In the genomic region with DNA sequence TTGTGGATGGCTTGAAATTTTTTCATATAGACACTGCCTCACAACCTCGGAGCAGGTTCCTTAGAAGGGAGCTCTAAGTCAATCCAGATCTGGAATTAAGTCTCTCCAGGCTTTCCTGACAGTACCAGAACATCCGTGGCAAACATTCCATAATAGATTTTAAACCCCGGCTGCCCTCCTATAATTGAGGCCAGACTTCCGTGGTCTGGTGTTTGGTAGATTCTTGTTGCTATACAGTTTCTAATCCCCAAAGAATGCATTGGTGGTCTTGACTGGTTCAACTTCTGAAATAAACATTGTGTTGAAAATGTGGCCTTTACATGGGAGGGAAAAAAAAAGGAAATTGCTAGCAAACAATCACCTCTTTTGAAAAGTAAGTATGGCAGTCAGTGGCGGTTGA, we compare ENCODE assay signal across 28 mouse cellular contexts. TPM values are rescaled to one million over a fixed set of nuclear protein-coding genes. Genes with fewer than 3 reads are reported as not detected.
DNase-seq lines count a peak whose midpoint lies in the region; ATAC-seq and TF ChIP-seq lines count a peak whose summit lies in the region.
"Had no signal": no experiment of that assay in that cellular context is flagged by ENCODE, and none has a peak within 500 bp of the region (broad histone marks: within the 10 kb centered on the region; RNA-seq: fewer than 3 reads in every experiment).

No protein-coding gene starts in this region.

- H3K4me3 ChIP-seq in limb, embryonic 11.5 days (ENCODE audit: low read depth, low read length), result no peak overlapping the region
- no peak overlapping the region for H3K4me3 ChIP-seq in limb, embryonic 10.5 days
- no peak overlapping the region for H3K4me3 ChIP-seq in embryonic facial prominence, embryonic 13.5 days
- H3K4me3 ChIP-seq in limb, embryonic 12.5 days (replicated peaks), result no peak overlapping the region
- no peak overlapping the region for H3K4me3 ChIP-seq in thymus, adult 2 months (ENCODE audit: control insufficient read depth, insufficient read depth, low read length)
- H3K4me3 ChIP-seq: embryonic facial prominence, embryonic 15.5 days; forebrain, embryonic 13.5 days; heart, embryonic 12.5 days; heart, embryonic 15.5 days had no signal

- no peak overlapping the region for H3K4me2 ChIP-seq in limb, embryonic 11.5 days (ENCODE audit: low read depth, severe bottlenecking)
- no peak overlapping the region for H3K4me2 ChIP-seq in embryonic facial prominence, embryonic 13.5 days
- no peak overlapping the region for H3K4me2 ChIP-seq in limb, embryonic 12.5 days
- H3K4me2 ChIP-seq: embryonic facial prominence, embryonic 15.5 days; forebrain, embryonic 13.5 days; heart, embryonic 12.5 days; heart, embryonic 15.5 days; hindbrain, embryonic 14.5 days had no signal

- 0 out of 2 replicates have a peak, but pooled peaks cover 5% of the 10 kb centered on the region for H3K4me1 ChIP-seq in limb, embryonic 11.5 days (ENCODE audit: control insufficient read depth, insufficient read depth, low read length)
- peaks cover 33% of the 10 kb centered on the region for H3K4me1 ChIP-seq in limb, embryonic 10.5 days
- peaks cover 17% of the 10 kb centered on the region for H3K4me1 ChIP-seq in embryonic facial prominence, embryonic 13.5 days
- peaks cover 22% of the 10 kb centered on the region for H3K4me1 ChIP-seq in limb, embryonic 12.5 days (replicated peaks)
- H3K4me1 ChIP-seq in thymus, adult 2 months (replicated peaks; ENCODE audit: control insufficient read depth, insufficient read depth, low read length), result no peaks in the 10 kb centered on the region; the same call in 1 of the 2 replicates

- ATAC-seq in limb, embryonic 11.5 days (ENCODE audit: insufficient number of reproducible peaks, low FRiP score, low TSS enrichment, low read depth), result no peak
- ATAC-seq in embryonic facial prominence, embryonic 13.5 days (ENCODE audit: insufficient number of reproducible peaks, insufficient read depth, low FRiP score, low TSS enrichment, low read depth), result no peak
- ATAC-seq in limb, embryonic 12.5 days (ENCODE audit: insufficient number of reproducible peaks, insufficient read depth, low FRiP score, low TSS enrichment, low read depth), result no peak
- no peak for ATAC-seq in erythroid progenitor cell, adult 5-6 weeks (replicated peaks; ENCODE audit: low FRiP score, poor library complexity, severe bottlenecking)
- ATAC-seq: forebrain, postnatal 0 days; intestine, postnatal 0 days had no signal

- H3K36me3 ChIP-seq in limb, embryonic 11.5 days (ENCODE audit: control insufficient read depth, insufficient read depth, low read length), result no peaks in the 10 kb centered on the region
- no peaks in the 10 kb centered on the region for H3K36me3 ChIP-seq in limb, embryonic 10.5 days
- H3K36me3 ChIP-seq in embryonic facial prominence, embryonic 13.5 days, result no peaks in the 10 kb centered on the region
- H3K36me3 ChIP-seq in limb, embryonic 12.5 days, result no peaks in the 10 kb centered on the region
- no peaks in the 10 kb centered on the region for H3K36me3 ChIP-seq in thymus, adult 2 months (ENCODE audit: control insufficient read depth, insufficient read depth, low read length)
- H3K36me3 ChIP-seq: embryonic facial prominence, embryonic 15.5 days; heart, embryonic 12.5 days; heart, embryonic 15.5 days had no signal

- 53% methylated on average over 5 of the region's 5 CpGs for WGBS in limb, embryonic 11.5 days
- 60% methylated on average over 5 of the region's 5 CpGs for WGBS in limb, embryonic 10.5 days
- WGBS in embryonic facial prominence, embryonic 13.5 days, result 18% methylated on average over 5 of the region's 5 CpGs
- 40% methylated on average over 5 of the region's 5 CpGs for WGBS in limb, embryonic 12.5 days
- WGBS in thymus, adult 2 months, result 93% methylated on average over 5 of the region's 5 CpGs

- no peaks in the 10 kb centered on the region for H3K9me3 ChIP-seq in limb, embryonic 11.5 days (ENCODE audit: control insufficient read depth, low read length)
- no peaks in the 10 kb centered on the region for H3K9me3 ChIP-seq in limb, embryonic 10.5 days (replicated peaks)
- no peaks in the 10 kb centered on the region for H3K9me3 ChIP-seq in embryonic facial prominence, embryonic 13.5 days
- no peaks in the 10 kb centered on the region for H3K9me3 ChIP-seq in limb, embryonic 12.5 days
- H3K9me3 ChIP-seq: embryonic facial prominence, embryonic 15.5 days; forebrain, embryonic 13.5 days; G1E; heart, embryonic 12.5 days; heart, embryonic 15.5 days had no signal

- TF ChIP-seq CTCF in thymus, adult 2 months (IDR thresholded peaks at IDR 0.05; ENCODE audit: borderline replicate concordance, control insufficient read depth, extremely low read depth, insufficient read depth, low read length, poor library complexity), result no peak

- peak; percentile 18 for DNase-seq in embryo, embryonic 10.5 days (ENCODE audit: low spot score)
- no peak for DNase-seq in embryo, embryonic 9.5 days (ENCODE audit: extremely low spot score)
- DNase-seq in limb, embryonic 11.5 days (ENCODE audit: low spot score), result peak; percentile 29
- no peak for DNase-seq in limb, embryonic 10.5 days (ENCODE audit: low spot score)
- DNase-seq in thymus, adult 2 months, result no peak
- DNase-seq: adrenal gland, adult 2 months; adrenal gland, postnatal 14 days; cerebellum, adult 11 months; cerebellum, adult 2 months; cerebellum, adult 9-11 months; forebrain, postnatal 0 days; gastrocnemius, postnatal 25 days; heart, adult 18-20 months; heart, postnatal 10 days; heart, postnatal 36 days; kidney, adult 2 months had no signal

- H3K27me3 ChIP-seq in limb, embryonic 11.5 days (ENCODE audit: control insufficient read depth, insufficient read depth, low read length), result no peaks in the 10 kb centered on the region
- H3K27me3 ChIP-seq in limb, embryonic 10.5 days (ENCODE audit: low read depth, poor library complexity, severe bottlenecking), result no peaks in the 10 kb centered on the region
- 0 out of 2 replicates have a peak, but pooled peaks cover 3% of the 10 kb centered on the region for H3K27me3 ChIP-seq in embryonic facial prominence, embryonic 13.5 days
- H3K27me3 ChIP-seq in limb, embryonic 12.5 days, result no peaks in the 10 kb centered on the region
- no peaks in the 10 kb centered on the region for H3K27me3 ChIP-seq in thymus, adult 2 months (ENCODE audit: control insufficient read depth, insufficient read depth, low read length)
- H3K27me3 ChIP-seq: CH12.LX; embryonic facial prominence, embryonic 15.5 days; forebrain, embryonic 13.5 days; heart, embryonic 12.5 days; heart, embryonic 15.5 days had no signal

- TF ChIP-seq POLR2A in thymus, adult 2 months (IDR thresholded peaks at IDR 0.05; ENCODE audit: control insufficient read depth, extremely low read depth, insufficient read depth, low read length, poor library complexity), result no peak

- H3K27ac ChIP-seq in limb, embryonic 11.5 days (replicated peaks; ENCODE audit: low read depth, low read length), result no peak overlapping the region; the same call in 1 of the 2 replicates
- no peak overlapping the region for H3K27ac ChIP-seq in limb, embryonic 10.5 days
- H3K27ac ChIP-seq in embryonic facial prominence, embryonic 13.5 days, result 0 out of 2 replicates have a peak overlapping the region, but pooled peaks have one; percentile 29
- H3K27ac ChIP-seq in limb, embryonic 12.5 days, result 0 out of 2 replicates have a peak overlapping the region, but pooled peaks have one; percentile 8
- no peak overlapping the region for H3K27ac ChIP-seq in thymus, adult 2 months (ENCODE audit: control insufficient read depth, insufficient read depth, low read length)
- H3K27ac ChIP-seq: embryonic facial prominence, embryonic 15.5 days; forebrain, embryonic 13.5 days; heart, embryonic 15.5 days; hindbrain, embryonic 14.5 days; hindbrain, postnatal 0 days had no signal

- no peak overlapping the region for H3K9ac ChIP-seq in limb, embryonic 11.5 days (ENCODE audit: low read length)
- H3K9ac ChIP-seq in embryonic facial prominence, embryonic 13.5 days, result no peak overlapping the region
- no peak overlapping the region for H3K9ac ChIP-seq in limb, embryonic 12.5 days (replicated peaks)
- H3K9ac ChIP-seq: embryonic facial prominence, embryonic 15.5 days; forebrain, embryonic 13.5 days; forebrain, postnatal 0 days; heart, embryonic 12.5 days; heart, embryonic 15.5 days; hindbrain, embryonic 14.5 days had no signal

RNA-seq across cellular contexts. Expression of gene Rnf144b, which starts 30.8 kb away (rescaled TPM):
- 0.89 and 0.91 TPM in 2 replicates for polyA plus RNA-seq in limb, embryonic 11.5 days (2014; fragmentation: Nextera tagmentation; extraction: Ambion mirVana)
- polyA plus RNA-seq in limb, embryonic 10.5 days (2016; fragmentation: Nextera tagmentation; extraction: Ambion mirVana), result 0.45 and 0.61 TPM in 2 replicates
- polyA plus RNA-seq in embryonic facial prominence, embryonic 13.5 days (2015; fragmentation: Nextera tagmentation; extraction: Ambion mirVana), result 2.2 and 2.7 TPM in 2 replicates
- 1.0 TPM in 2 replicates for polyA plus RNA-seq in limb, embryonic 12.5 days (2016; fragmentation: Nextera tagmentation; extraction: Ambion mirVana)
- 5.1 and 5.4 TPM in 2 replicates for polyA plus RNA-seq in thymus, adult 2 months (2012; rRNA removed)
- total RNA-seq in erythroid progenitor cell, adult 5-6 weeks (2015; ENCODE audit: low replicate concordance), result 0.84 and 2.9 TPM in 2 replicates
- 0.77 and 1.1 TPM in 2 replicates for total RNA-seq in erythroid progenitor cell, adult 5-6 weeks (2017; ENCODE audit: low replicate concordance)
- total RNA-seq: CH12.LX had no signal

RNA-seq across cellular contexts. Expression of gene Dek, which starts 47.2 kb away (rescaled TPM):
- 375 and 404 TPM in 2 replicates for polyA plus RNA-seq in limb, embryonic 11.5 days (2014; fragmentation: Nextera tagmentation; extraction: Ambion mirVana)
- 299 and 332 TPM in 2 replicates for polyA plus RNA-seq in limb, embryonic 10.5 days (2016; fragmentation: Nextera tagmentation; extraction: Ambion mirVana)
- polyA plus RNA-seq in embryonic facial prominence, embryonic 13.5 days (2015; fragmentation: Nextera tagmentation; extraction: Ambion mirVana), result 365 and 390 TPM in 2 replicates
- 358 and 389 TPM in 2 replicates for polyA plus RNA-seq in limb, embryonic 12.5 days (2016; fragmentation: Nextera tagmentation; extraction: Ambion mirVana)
- polyA plus RNA-seq in thymus, adult 2 months (2012; rRNA removed), result 50.4 and 109 TPM in 2 replicates
- total RNA-seq in erythroid progenitor cell, adult 5-6 weeks (2015; ENCODE audit: low replicate concordance), result 1,007 and 1,162 TPM in 2 replicates
- total RNA-seq in erythroid progenitor cell, adult 5-6 weeks (2017; ENCODE audit: low replicate concordance), result 1,638 and 2,076 TPM in 2 replicates

Comparison
In these comparisons a context has a peak if more than half of its experiments do, and no peak if none do; other contexts are left out.
1. DNase-seq: peak in embryo, embryonic 10.5 days (single experiment) and limb, embryonic 11.5 days (single experiment); none in embryo, embryonic 9.5 days (single experiment), limb, embryonic 10.5 days (single experiment) and thymus, adult 2 months (single experiment).
2. H3K27ac ChIP-seq: peak in embryonic facial prominence, embryonic 13.5 days (single experiment) and limb, embryonic 12.5 days (single experiment); none in limb, embryonic 11.5 days (single experiment), limb, embryonic 10.5 days (single experiment) and thymus, adult 2 months (single experiment).